Mouse (Mus musculus): Measurements from ENCODE around the gene Trmt11. TPM values are rescaled to one million over a fixed set of nuclear protein-coding genes. Genes with fewer than 3 reads are reported as not detected.

The Trmt11 gene
- polyA plus RNA-seq, 1 experiment from 2014 or later, result 25.5 TPM

Other genes with a start within 250 kb of the Trmt11 start
- gene Hint3, start 28.9 kb upstream of the Trmt11 start, polyA plus RNA-seq (2015; fragmentation: Nextera tagmentation; extraction: Ambion mirVana), result 26.2 and 27.1 TPM in 2 replicates
- gene Ncoa7, start 202.6 kb upstream of the Trmt11 start, polyA plus RNA-seq (2015; fragmentation: Nextera tagmentation; extraction: Ambion mirVana), result 11.0 and 11.7 TPM in 2 replicates
- 2.9 and 3.7 TPM in 2 replicates for gene Hey2, start 242.1 kb upstream of the Trmt11 start, polyA plus RNA-seq (2015; fragmentation: Nextera tagmentation; extraction: Ambion mirVana)

Measured in lung, embryonic 16.5 days (tissue).